Mouse (Mus musculus) hindbrain, embryonic 16.5 days (tissue): ENCODE measurements at regions not wholly inside any gene's neighbourhood (a gene's known extent, or its start where the extent isn't known, plus 50 kb on each side); places are given as distances from the start of the nearest gene placed in this dataset.

ENCODE experiments used
- ATAC-seq: fragments of 200-750 bp; cut with Nextera tagmentation; 2 replicates; pipeline ENCODE4 v1.8.0; 2017; ENCODE audit warnings: moderate TSS enrichment, moderate library complexity
- H3K27ac ChIP-seq: fragments of 300-500 bp; sonication (generic); 2 replicates; pipeline ENCODE4 v1.5.1; 2014; ENCODE audit warnings: low read depth, mild to moderate bottlenecking, control low read depth, low read length, moderate library complexity
- H3K27me3 ChIP-seq: fragments of 300-500 bp; sonication (generic); replicated peaks from 2 replicates; pipeline ENCODE4 v1.6.1; 2014; ENCODE audit warnings: low read length; ENCODE audit not compliant: control insufficient read depth, insufficient read depth
- H3K36me3 ChIP-seq: fragments of 300-500 bp; sonication (generic); 2 replicates; pipeline ENCODE4 v1.6.1; 2014; ENCODE audit warnings: mild to moderate bottlenecking, low read length, moderate library complexity, mixed read lengths; ENCODE audit not compliant: control insufficient read depth, insufficient read depth
- H3K4me1 ChIP-seq: fragments of 300-500 bp; sonication (generic); 2 replicates; pipeline ENCODE4 v1.6.1; 2014; ENCODE audit warnings: low read depth, low read length; ENCODE audit not compliant: control insufficient read depth, insufficient read depth
- H3K4me2 ChIP-seq: fragments of 300-500 bp; sonication (generic); 2 replicates; pipeline ENCODE4 v1.6.1; 2014; ENCODE audit warnings: mild to moderate bottlenecking, low read length, control low read depth, moderate library complexity
- H3K4me3 ChIP-seq: fragments of 300-500 bp; sonication (generic); 2 replicates; pipeline ENCODE4 v1.5.1; 2014; ENCODE audit warnings: mild to moderate bottlenecking, low read length, control low read depth, moderate library complexity
- H3K9ac ChIP-seq: fragments of 300-500 bp; sonication (generic); 2 replicates; pipeline ENCODE4 v1.6.1; 2014; ENCODE audit warnings: low read depth, mild to moderate bottlenecking, control low read depth, low read length, moderate library complexity
- H3K9me3 ChIP-seq: fragments of 300-500 bp; sonication (generic); 2 replicates; pipeline ENCODE4 v1.6.1; 2014; ENCODE audit warnings: mild to moderate bottlenecking, low read length, moderate library complexity; ENCODE audit not compliant: control insufficient read depth
- WGBS: fragments of 180-500 bp; shearing (Covaris S2); extraction: QIAGEN DNeasy Blood & Tissue Kit; methylation state at CpG from one replicate; pipeline ENCODE4 v1.1.7; 2014; 5-methylcytosine and 5-hydroxymethylcytosine counted together

GRCm38 (mm10) chr9:115654933-115655332 is 254.3 kb upstream of the Gadl1 start:
- no peak overlapping the region for H3K27ac ChIP-seq
- H3K9ac ChIP-seq: no peak overlapping the region
- ATAC-seq: no peak
- no peaks in the 10 kb centered on the region for H3K27me3 ChIP-seq
- H3K9me3 ChIP-seq: peaks cover 3% of the 10 kb centered on the region; the same call in 1 of the 2 replicates
- no peaks in the 10 kb centered on the region for H3K36me3 ChIP-seq
- no peak overlapping the region for H3K4me2 ChIP-seq
- no peak overlapping the region for H3K4me3 ChIP-seq
- no peaks in the 10 kb centered on the region for H3K4me1 ChIP-seq
- WGBS: 85% methylated on average over 6 of the region's 6 CpGs

- H3K9ac ChIP-seq: no peak overlapping the region
- no peaks in the 10 kb centered on the region for H3K27me3 ChIP-seq
- H3K36me3 ChIP-seq: no peaks in the 10 kb centered on the region
- peaks cover 3% of the 10 kb centered on the region; the same call in 1 of the 2 replicates for H3K9me3 ChIP-seq
- no peaks in the 10 kb centered on the region for H3K4me1 ChIP-seq
- no peak overlapping the region for H3K4me2 ChIP-seq
- H3K27ac ChIP-seq: no peak overlapping the region
- WGBS: 86% methylated on average over 2 of the region's 2 CpGs
- no peak overlapping the region for H3K4me3 ChIP-seq
- no peak for ATAC-seq
Measured at GRCm38 (mm10) chr9:115656538-115656937, 252.7 kb upstream of the Gadl1 start.

GRCm38 (mm10) chr9:115656994-115657713 is 252.1 kb upstream of the Gadl1 start:
- H3K9ac ChIP-seq: no peak overlapping the region
- ATAC-seq: no peak
- no peak overlapping the region for H3K4me2 ChIP-seq
- H3K4me1 ChIP-seq: no peaks in the 10 kb centered on the region
- no peaks in the 10 kb centered on the region for H3K27me3 ChIP-seq
- H3K36me3 ChIP-seq: no peaks in the 10 kb centered on the region
- 66% methylated on average over 4 of the region's 4 CpGs for WGBS
- no peak overlapping the region for H3K4me3 ChIP-seq
- H3K27ac ChIP-seq: no peak overlapping the region
- H3K9me3 ChIP-seq: peaks cover 3% of the 10 kb centered on the region; the same call in 1 of the 2 replicates

- Histone ChIP-seq H3K4me2 (no peak overlapping the region), H3K4me3 (no peak overlapping the region), H3K4me1 (no peaks in the 10 kb centered on the region), H3K36me3 (no peaks in the 10 kb centered on the region), H3K27me3 (no peaks in the 10 kb centered on the region), H3K9ac (no peak overlapping the region), H3K27ac (no peak overlapping the region), H3K9me3 (no peaks in the 10 kb centered on the region)
- WGBS: 90% methylated on average over 5 of the region's 5 CpGs
- no peak for ATAC-seq
Measured at GRCm38 (mm10) chr9:115658477-115658876, 250.8 kb upstream of the Gadl1 start.

GRCm38 (mm10) chr9:115660371-115660770 is 248.9 kb upstream of the Gadl1 start:
- Histone ChIP-seq H3K4me3 (no peak overlapping the region), H3K4me1 (no peaks in the 10 kb centered on the region), H3K4me2 (no peak overlapping the region), H3K9me3 (no peaks in the 10 kb centered on the region), H3K27me3 (no peaks in the 10 kb centered on the region), H3K36me3 (no peaks in the 10 kb centered on the region), H3K9ac (no peak overlapping the region), H3K27ac (no peak overlapping the region)
- WGBS: 81% methylated on average over 1 of the region's 1 CpGs
- ATAC-seq: no peak

- no peaks in the 10 kb centered on the region for H3K9me3 ChIP-seq
- H3K27ac ChIP-seq: no peak overlapping the region
- no peak overlapping the region for H3K4me2 ChIP-seq
- no peak overlapping the region for H3K4me3 ChIP-seq
- H3K9ac ChIP-seq: no peak overlapping the region
- no peaks in the 10 kb centered on the region for H3K36me3 ChIP-seq
- H3K27me3 ChIP-seq: no peaks in the 10 kb centered on the region
- ATAC-seq: no peak
- 63% methylated on average over 5 of the region's 5 CpGs for WGBS
- no peaks in the 10 kb centered on the region for H3K4me1 ChIP-seq
Measured at GRCm38 (mm10) chr9:115661834-115662425, 247.3 kb upstream of the Gadl1 start.

- Histone ChIP-seq H3K9me3 (no peaks in the 10 kb centered on the region), H3K27ac (no peak overlapping the region), H3K4me1 (no peaks in the 10 kb centered on the region), H3K27me3 (no peaks in the 10 kb centered on the region), H3K4me2 (no peak overlapping the region), H3K36me3 (no peaks in the 10 kb centered on the region), H3K4me3 (no peak overlapping the region), H3K9ac (no peak overlapping the region)
- peak; percentile 84; the same call in 1 of the 2 replicates for ATAC-seq
- 27% methylated on average over 5 of the region's 5 CpGs for WGBS
Measured at GRCm38 (mm10) chr9:115665337-115666004, 243.8 kb upstream of the Gadl1 start.

- Histone ChIP-seq H3K27me3 (no peaks in the 10 kb centered on the region), H3K4me3 (no peak overlapping the region), H3K9me3 (no peaks in the 10 kb centered on the region), H3K9ac (no peak overlapping the region), H3K4me2 (no peak overlapping the region), H3K36me3 (no peaks in the 10 kb centered on the region), H3K27ac (no peak overlapping the region), H3K4me1 (no peaks in the 10 kb centered on the region)
- ATAC-seq: no peak
- 80% methylated on average over 3 of the region's 3 CpGs for WGBS
Measured at GRCm38 (mm10) chr9:115666530-115666929, 242.7 kb upstream of the Gadl1 start.
